Mouse (Mus musculus): ENCODE results near the gene Ahcyl2. TPM values are rescaled to one million over a fixed set of nuclear protein-coding genes. Genes with fewer than 3 reads are reported as not detected.

Gene Ahcyl2
- total RNA-seq, 2 experiments from 2014 or later, result 14.7 to 20.3 TPM

DNA sequence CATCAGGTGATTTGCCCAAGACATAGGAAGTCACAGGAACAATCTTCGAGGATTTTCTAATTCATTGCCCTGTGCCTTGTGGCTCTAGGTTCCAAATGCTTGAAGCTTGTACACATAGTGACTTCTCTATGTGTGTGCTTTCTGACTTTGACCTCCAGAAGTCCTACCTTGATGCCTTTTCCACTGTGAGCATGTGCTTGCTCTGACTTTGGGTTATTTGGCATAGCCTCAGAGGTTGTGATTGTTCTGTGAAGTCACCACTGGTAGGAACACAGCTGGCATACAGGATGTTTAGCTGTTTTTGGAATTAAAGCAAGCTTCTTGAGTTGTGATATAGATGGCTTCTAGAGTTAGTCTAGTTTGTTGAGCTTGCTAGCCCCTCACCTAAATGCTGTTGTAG lies 82.3 kb downstream of the Ahcyl2 start:
- no peak for DNase-seq
- intact Hi-C loops (cut with DNase I), result loop anchor here (5.0 kb wide), 4 partner anchors 97 to 507 kb away; no protein-coding TSS in a partner anchor
- no peak for TF ChIP-seq CTCF (IDR thresholded peaks at IDR 0.05)
- no peak overlapping the region for H3K27ac ChIP-seq
- H3K4me3 ChIP-seq, result no peak overlapping the region

DNA sequence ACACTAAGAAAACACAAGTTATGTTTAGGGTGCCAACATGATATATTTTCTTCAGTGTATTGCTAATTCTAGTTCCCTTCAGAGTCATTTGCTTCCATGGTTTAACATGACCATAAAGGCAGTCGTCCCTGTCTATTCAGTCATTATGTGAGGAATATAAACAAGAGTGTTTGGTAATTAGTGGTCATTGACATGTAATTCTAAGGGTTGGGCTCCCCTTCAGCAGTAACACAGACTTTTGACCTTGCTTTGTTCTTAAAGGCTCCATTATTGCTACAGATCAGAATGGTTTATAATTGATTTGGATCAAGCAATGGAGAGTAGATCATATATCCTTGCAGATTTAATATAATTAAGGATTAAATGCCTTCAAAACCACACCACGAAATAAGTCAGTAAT lies 82.9 kb downstream of the Ahcyl2 start:
- H3K27ac ChIP-seq, result no peak overlapping the region
- no peak overlapping the region for H3K4me3 ChIP-seq
- intact Hi-C loops (cut with DNase I), result loop anchor here (5.0 kb wide), 4 partner anchors 97 to 507 kb away; no protein-coding TSS in a partner anchor
- DNase-seq, result no peak
- TF ChIP-seq CTCF (IDR thresholded peaks at IDR 0.05), result no peak

DNA sequence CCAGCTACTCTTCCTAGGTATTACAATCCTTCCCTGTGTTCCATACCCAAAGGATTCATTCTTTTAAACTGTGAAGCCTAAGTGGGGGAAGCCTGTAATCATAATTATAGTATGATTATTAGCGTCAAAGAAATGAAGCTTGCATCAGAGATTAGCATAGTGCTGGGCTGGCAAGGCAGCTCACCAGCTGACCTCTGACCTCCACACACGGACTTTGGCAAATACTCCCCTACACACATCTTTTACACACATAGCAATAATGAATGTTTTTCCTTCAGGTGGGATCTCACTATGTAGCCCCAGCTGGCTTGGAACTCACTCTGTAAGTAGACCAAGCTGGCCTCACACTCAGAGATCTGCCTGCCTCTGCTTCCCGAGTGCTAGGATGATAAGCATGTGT lies 84.1 kb downstream of the Ahcyl2 start:
- TF ChIP-seq CTCF (IDR thresholded peaks at IDR 0.05), result no peak
- no peak overlapping the region for H3K4me3 ChIP-seq
- H3K27ac ChIP-seq, result no peak overlapping the region
- no peak for DNase-seq
- intact Hi-C loops (cut with DNase I), result loop anchor here (5.0 kb wide), 4 partner anchors 95 to 505 kb away; no protein-coding TSS in a partner anchor

DNA sequence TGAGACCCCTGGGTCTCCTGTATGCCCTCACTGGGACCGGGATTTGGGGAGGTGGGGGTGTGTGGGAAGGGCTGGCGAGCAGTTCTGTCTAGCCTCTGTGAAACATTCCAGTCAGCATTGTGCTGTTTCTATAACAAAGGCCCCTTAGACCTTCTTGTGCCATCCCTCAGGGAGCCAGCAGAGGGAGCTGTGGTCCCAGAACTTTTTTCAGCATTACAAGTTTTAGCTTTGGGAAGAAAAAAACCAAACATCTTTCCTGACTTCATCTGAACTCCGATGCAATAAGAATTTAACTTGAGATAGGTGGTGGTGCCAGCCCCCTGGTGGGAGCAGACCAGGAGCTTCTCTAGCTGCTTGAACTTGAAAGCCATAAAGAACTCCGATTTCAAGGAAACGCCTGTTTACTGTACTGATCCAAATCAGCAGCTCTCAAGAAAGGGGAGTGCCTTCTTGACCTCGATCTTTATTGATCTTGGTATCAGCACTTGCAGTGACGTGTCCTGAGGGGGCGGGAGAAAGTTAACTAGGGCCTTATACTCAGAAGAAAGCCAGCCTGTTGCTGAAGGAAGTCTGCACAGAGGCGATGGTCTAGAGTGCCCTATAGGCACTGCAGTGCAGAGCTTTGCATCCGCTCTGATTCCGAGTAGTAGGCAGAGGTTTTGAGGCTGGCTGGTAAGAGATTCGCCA lies 85.5 kb downstream of the Ahcyl2 start:
- peak; percentile 97 for TF ChIP-seq CTCF (IDR thresholded peaks at IDR 0.05)
- intact Hi-C loops (cut with DNase I), result loop anchor here (5.0 kb wide), 4 partner anchors 94 to 504 kb away; no protein-coding TSS in a partner anchor
- peak; percentile 69 for DNase-seq
- Histone ChIP-seq H3K4me3 (peak overlapping the region; percentile 57), H3K27ac (peak overlapping the region; percentile 43; the same call in 1 of the 2 replicates)

DNA sequence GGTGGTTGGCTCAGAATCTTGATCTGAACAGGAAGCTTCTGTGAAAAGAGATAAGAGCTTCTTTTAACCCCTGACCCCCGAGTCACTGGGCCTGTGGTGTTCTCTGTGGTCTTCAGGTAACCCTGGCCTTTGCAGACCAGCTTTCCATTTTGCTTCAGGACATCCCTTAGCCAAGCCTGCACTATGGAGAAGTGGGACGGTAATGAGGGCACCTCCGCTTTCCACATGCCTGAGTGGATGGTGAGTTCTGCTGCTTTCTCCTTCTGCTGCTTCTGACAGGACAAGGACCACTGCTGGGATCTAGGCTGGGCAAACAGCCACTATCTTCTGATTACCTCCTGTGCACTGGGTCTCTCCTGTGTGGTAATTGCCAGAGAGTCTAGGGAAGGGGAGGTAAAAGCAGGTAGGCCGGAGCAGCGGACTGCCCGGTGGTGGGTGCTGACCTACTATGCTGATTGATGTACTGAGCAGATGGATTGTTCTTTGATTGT lies 86.1 kb downstream of the Ahcyl2 start:
- no peak for TF ChIP-seq CTCF (IDR thresholded peaks at IDR 0.05)
- Histone ChIP-seq H3K4me3 (no peak overlapping the region), H3K27ac (peak overlapping the region; percentile 43; the same call in 1 of the 2 replicates)
- intact Hi-C loops (cut with DNase I), result loop anchor here (5.0 kb wide), 4 partner anchors 93 to 503 kb away; no protein-coding TSS in a partner anchor
- no peak for DNase-seq

DNA sequence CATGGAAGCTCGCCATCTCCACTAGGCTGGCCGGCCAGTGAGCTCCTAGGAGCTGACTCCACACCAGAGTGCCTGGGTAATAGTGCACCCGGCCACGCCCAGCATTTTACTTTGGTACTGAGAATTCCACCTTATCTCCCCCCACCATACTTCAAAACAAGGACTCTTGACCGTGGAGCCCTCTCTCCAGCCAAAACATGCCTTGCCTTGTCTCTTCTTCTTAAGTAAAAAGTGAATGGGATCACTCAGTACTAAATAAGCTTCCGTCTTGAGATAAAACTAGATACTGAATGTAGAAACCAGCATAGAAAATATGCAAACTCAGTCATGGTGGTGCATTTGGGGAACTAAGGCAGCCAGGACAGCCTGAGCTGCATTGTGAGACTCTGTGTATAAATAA lies 90.8 kb downstream of the Ahcyl2 start:
- intact Hi-C loops (cut with DNase I), result loop anchor here (5.0 kb wide), 1 partner anchor 339 kb away; no protein-coding TSS in a partner anchor
- H3K27ac ChIP-seq, result no peak overlapping the region
- H3K4me3 ChIP-seq, result no peak overlapping the region
- DNase-seq, result no peak
- no peak for TF ChIP-seq CTCF (IDR thresholded peaks at IDR 0.05)

DNA sequence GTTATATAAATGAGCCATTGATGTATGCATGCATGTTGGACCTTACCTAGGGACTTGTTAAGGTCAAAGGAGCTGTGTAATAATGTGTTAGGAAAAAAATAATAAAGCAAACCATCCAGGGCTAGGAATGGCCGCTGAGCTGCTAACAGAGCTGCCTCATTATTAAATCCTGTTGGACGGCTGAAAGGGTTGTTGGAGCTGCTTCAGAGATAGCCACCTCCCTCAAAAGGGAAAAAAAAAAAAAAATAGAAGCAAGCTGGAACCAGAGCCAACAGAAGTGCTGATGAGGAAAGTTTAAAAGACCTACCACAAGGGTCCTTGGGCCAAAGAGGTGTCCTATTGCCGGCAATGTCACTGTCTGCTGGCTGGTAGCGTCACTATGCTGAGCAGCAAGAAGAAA lies 91.5 kb downstream of the Ahcyl2 start:
- no peak overlapping the region for H3K27ac ChIP-seq
- no peak for DNase-seq
- intact Hi-C loops (cut with DNase I), result loop anchor here (5.0 kb wide), 1 partner anchor 338 kb away; no protein-coding TSS in a partner anchor
- no peak for TF ChIP-seq CTCF (IDR thresholded peaks at IDR 0.05)
- no peak overlapping the region for H3K4me3 ChIP-seq

DNA sequence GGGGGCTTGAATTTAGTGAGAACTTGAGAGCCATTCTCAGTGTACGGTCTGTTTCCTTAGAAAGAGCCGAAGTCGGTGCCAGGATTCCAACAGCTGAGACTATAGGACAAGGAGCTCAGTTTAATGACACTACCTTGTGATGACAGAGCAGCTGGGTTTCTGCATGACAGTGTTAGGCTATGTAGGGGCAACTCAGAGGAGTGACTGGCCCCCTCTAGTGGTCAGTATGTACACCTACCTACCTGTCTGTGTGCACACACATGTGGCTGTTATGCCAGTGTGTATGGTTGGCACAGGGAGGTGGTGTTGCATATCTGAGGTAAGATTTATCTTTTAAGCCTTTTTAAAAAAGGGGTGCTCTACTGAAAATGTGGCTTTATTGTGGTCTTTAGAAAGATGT lies 92.4 kb downstream of the Ahcyl2 start:
- intact Hi-C loops (cut with DNase I), result no loop called here
- DNase-seq, result no peak
- Histone ChIP-seq H3K4me3 (no peak overlapping the region), H3K27ac (no peak overlapping the region)
- peak; percentile 61 for TF ChIP-seq CTCF (IDR thresholded peaks at IDR 0.05)

DNA sequence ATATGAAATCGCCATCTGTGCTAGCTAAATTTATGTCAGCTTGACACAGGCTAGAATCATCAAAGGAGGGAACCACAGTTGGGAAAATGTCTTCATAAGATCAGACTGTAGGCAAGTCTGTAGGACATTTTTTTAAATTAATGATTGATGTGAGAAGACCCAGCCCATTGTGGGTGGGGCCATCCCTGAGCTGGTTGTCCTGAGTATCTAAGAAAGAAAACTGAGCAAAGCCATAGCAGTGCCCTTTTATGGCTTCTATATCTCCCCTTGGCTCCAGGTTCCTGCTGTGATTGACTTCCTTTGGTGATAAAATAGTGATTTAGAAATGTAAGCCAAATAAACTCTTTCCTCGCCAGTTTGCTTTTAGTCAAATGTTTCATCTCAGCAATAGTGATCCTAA lies 97.1 kb downstream of the Ahcyl2 start:
- Histone ChIP-seq H3K27ac (no peak overlapping the region), H3K4me3 (no peak overlapping the region)
- intact Hi-C loops (cut with DNase I), result no loop called here
- no peak for DNase-seq
- no peak for TF ChIP-seq CTCF (IDR thresholded peaks at IDR 0.05)

DNA sequence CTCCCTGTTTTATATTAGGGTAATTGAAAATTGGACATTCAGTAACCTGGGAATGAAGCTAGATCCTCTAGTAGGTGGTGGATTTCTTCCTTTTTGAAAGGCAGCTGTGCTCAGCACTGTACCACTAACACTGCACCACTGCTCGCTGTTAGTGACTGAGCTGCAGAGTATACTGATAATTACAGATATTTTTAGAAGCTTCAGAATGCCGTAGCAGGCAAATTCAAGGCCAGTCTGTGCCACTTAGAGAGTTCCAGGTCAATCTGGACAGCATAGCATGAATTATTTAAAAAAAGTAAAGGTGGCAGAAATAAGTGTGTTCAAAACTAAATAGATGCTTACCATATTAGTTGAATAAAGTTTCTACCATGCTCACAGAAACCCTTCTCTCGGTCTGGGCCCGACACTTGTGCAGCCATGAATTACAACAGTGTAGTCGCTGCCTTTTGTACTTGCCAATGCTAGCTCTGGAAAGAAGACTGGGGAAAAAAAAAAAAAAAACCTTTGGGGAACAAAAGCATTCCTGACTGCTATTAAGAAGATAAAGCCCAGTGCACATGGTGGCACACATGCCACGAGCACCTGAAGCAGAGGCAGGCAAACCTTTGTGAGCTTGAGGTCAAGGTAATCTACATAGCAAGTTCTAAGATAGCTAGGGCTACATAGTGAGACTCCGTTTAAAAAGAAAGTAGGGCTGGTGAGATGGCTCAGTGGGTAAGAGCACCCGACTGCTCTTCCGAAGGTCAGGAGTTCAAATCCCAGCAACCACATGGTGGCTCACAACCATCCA lies 99.3 kb downstream of the Ahcyl2 start:
- H3K4me3 ChIP-seq, result no peak overlapping the region
- intact Hi-C loops (cut with DNase I), result no loop called here
- no peak for DNase-seq
- H3K27ac ChIP-seq, result no peak overlapping the region
- no peak for TF ChIP-seq CTCF (IDR thresholded peaks at IDR 0.05)

DNA sequence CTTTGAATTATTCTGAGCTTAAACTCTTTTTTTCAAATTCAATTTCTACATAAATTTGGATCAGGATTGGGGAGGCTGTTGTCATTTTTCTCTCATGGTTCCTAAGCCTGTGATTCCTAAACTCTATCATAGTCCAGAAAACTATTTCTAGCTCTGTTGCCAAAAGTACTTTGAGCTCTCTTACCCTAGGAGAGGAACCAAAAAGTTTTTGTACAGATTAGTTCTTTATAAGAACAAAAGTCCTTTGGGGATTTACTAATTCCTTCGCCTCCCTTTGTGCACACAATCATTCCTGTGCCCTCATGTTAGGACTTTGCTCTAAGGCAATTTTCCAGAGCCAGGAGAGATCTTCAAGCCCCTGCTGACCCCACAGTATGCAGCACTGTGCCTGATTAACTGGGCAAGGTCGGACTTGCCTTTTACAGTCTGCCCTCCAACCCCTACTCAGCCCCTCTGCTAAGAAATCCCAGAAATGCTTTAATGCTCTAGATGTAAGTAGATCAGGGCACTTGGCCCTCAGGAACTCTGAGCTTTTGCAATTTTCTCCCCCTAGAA lies 100.6 kb downstream of the Ahcyl2 start:
- intact Hi-C loops (cut with DNase I), result no loop called here
- H3K27ac ChIP-seq, result no peak overlapping the region
- TF ChIP-seq CTCF (IDR thresholded peaks at IDR 0.05), result no peak
- H3K4me3 ChIP-seq, result no peak overlapping the region
- DNase-seq, result no peak

DNA sequence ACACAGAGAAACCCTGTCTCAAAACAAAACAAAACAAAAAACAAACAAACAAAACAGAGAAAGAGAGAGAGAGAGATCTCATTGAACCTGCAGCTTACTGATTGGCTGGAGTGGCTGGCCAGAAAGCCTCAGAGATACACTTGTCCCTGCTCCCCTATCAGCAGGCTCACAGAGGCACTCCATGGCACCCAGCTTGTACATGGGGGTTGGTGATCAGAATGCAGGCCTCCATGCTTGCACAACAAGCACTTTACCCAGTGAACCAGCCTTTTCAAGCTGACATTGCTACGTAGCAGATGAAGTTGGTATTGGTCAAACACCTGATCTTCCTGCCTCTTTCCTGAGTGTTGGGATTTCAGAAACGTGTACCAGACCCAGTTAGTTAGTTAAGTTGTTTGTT lies 105.8 kb downstream of the Ahcyl2 start:
- intact Hi-C loops (cut with DNase I), result no loop called here
- H3K4me3 ChIP-seq, result no peak overlapping the region
- no peak for TF ChIP-seq CTCF (IDR thresholded peaks at IDR 0.05)
- H3K27ac ChIP-seq, result no peak overlapping the region
- no peak for DNase-seq

DNA sequence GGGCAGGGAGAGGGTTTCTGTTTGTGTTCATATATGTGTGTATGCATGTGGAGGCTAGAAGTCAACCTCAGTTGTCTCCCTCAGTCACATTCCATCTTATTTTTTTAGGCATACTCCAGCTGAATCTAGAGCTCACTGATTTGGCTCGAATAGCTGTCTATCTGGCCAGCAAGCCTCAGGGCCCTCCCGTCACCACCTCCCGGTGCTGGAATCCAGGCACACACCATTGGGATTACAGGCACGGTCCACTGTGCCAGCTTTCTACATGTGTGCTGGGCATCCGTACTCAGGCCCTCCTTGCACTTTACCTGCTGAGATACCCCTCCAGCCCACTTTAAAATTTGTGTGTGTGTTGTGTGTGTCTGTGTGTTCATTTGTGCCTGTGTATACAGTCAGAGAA lies 107.8 kb downstream of the Ahcyl2 start:
- H3K4me3 ChIP-seq, result no peak overlapping the region
- DNase-seq, result no peak
- TF ChIP-seq CTCF (IDR thresholded peaks at IDR 0.05), result no peak
- no peak overlapping the region for H3K27ac ChIP-seq
- intact Hi-C loops (cut with DNase I), result no loop called here

All from gastrocnemius, adult 2 months (tissue).